Mouse (Mus musculus) heart, adult 18-20 months (tissue): Measurements from ENCODE around the gene Ung. TPM values are rescaled to one million over a fixed set of nuclear protein-coding genes. Genes with fewer than 3 reads are reported as not detected.

Experiments
- DNase-seq, 2 experiments: peaks; one replicate each; pipeline ENCODE4 v3.0.0; 2021 to 2022; ENCODE audit warnings: mixed read lengths in 1 of 2
- total RNA-seq, 2 experiments: library from RNA; stranded (reverse); gene quantifications; 2 replicates each; pipeline ENCODE4 v1.2.3; 2021

The Ung gene
- total RNA-seq, 2 experiments from 2014 or later = 24.8 to 26.0 TPM

GRCm38 (mm10) chr5:114170345-114170744 is 40.2 kb downstream of the Ung start:
- no peak for DNase-seq

- DNase-seq = no peak
These were observed 42.8 kb downstream of the Ung start for GRCm38 (mm10) chr5:114172936-114173335.

GRCm38 (mm10) chr5:114173458-114173857 is 43.3 kb downstream of the Ung start:
- no peak for DNase-seq

- DNase-seq = peak in 1 of 2 experiments; percentile 42
These were observed 43.8 kb downstream of the Ung start for GRCm38 (mm10) chr5:114173877-114174581.

GRCm38 (mm10) chr5:114174639-114175038 is 44.5 kb downstream of the Ung start:
- DNase-seq = peak; percentile 55 to 76

DNA sequence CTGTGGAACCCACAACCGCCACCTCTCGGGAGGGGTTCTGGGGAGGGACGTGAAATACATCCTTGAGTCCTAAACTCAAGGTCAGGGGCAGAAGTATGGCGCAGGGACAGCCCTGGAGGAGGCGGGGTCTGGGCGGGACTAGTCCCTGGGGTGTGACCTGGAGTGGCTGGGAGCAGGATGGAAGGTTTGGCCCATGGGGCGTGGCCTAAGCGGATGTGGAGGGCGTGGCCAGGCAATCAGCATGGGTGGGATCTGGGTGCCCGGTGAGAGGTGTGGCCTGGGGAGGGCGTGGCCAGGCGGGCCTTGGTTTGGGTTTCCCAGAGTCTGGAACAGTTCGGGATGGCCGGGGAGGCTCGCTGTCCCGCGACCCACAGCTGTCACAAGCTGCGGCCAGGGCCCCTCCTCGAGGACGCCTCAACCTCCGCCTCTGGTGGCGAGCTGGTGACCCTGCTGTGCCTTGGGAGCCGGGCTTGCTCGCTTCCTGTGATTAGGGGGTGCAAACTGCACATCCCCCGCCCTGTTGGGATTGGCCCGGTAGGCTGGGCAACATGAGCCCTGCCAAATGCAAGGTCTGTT is 45.5 kb downstream of the Ung start:
- peak; percentile 98 to 99 for DNase-seq

DNA sequence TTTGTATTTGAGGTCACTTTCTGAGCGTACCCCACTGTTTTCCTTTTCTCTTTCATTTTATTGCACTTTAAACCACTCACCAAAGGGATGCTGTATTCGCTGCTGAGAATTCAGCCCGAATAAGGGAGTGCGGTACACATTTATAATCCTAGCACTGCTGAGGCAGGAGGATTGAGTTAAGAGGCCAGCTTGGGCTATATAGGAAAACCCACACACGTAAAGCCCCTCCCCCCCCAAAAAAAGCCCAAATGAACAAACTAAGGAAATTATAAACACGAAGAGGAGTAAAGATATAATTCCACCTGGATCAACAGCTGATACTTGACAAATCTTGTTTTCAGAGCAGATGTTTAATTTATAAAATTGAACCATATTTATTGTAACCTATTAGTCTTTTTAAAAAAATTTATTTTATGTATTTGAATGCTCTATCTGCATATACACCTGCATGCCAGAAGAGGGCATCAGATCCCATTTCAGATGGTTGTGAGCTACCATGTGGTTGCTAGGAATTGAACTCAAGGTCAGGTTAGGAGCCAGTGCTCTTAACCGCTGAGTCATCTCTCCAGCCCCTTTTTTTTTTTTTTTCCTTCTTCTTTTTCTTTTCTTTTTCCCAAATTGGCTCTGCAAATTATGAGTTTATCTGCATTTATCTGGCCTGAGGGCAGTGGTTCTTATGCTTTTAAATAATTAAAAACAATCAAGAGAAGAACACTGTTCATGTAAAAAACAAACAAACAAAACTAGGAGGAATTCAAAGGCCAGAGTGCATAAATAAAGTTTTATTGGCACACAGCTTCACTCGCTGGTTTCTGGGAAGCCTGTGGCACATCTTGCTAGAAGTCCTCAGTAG is 46.6 kb downstream of the Ung start:
- DNase-seq = no peak

GRCm38 (mm10) chr5:114177966-114178719 is 48.0 kb downstream of the Ung start:
- DNase-seq = no peak

DNA sequence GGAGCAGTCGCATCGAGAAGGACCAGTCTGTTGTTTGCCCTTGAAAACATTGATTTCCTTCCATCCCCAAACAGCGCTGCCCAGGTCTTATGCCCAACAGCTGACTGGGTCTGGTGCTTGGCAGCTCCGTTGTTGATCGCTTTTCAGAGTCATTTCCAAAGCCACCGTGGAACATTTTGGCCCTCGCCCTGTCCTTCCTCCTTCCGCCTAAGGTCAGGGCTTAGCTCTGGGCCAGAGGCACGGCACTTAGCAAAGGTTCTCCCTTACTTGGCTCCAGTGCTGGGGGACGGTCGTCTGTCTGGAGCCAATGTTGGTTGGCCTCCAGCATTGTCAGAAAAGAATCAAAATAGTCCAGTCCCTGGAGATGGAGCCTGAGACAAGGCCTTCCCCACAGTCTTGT is 49.4 kb downstream of the Ung start:
- peak; percentile 86 to 93 for DNase-seq

- no peak for DNase-seq
These were observed 53.3 kb downstream of the Ung start for GRCm38 (mm10) chr5:114183493-114183892.

DNA sequence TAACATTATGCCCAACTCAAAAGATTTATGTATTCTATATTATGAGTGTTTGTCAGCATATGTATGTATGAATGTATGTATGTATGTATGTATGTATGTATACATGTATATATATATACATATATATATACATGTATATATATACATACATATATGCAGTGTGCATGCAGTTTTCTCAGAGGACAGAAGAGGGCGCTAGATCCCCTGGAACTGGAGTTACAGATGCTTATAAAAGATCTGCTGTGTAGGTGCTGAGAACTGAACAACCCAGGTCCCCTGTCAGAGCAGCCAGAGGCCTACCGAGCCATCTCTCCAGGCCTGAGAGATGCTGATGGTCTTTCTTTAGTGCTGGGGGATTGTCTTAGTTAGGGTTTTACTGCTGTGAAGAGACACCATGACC is 56.9 kb downstream of the Ung start:
- DNase-seq = no peak

Other genes starting within 250 kb of the Ung start
- gene Coro1c, start 221.6 kb upstream of the Ung start, total RNA-seq = 10 to 100 TPM; 30.3 to 33.1 TPM
- 10 to 100 TPM; 13.5 to 13.6 TPM for gene Ssh1, start 136.5 kb upstream of the Ung start, total RNA-seq
- gene Dao, start 126.7 kb upstream of the Ung start, total RNA-seq = not detected
- 10 to 100 TPM; 10.4 to 11.6 TPM for gene Usp30, start 64.9 kb upstream of the Ung start, total RNA-seq
- gene Svop, start 38.8 kb upstream of the Ung start, total RNA-seq = not detected
- 1 to 10 TPM; 1.3 to 1.5 TPM for gene Alkbh2, start 2.2 kb upstream of the Ung start, total RNA-seq
- gene Acacb, start 16.1 kb downstream of the Ung start, total RNA-seq = 100 to 1,000 TPM; 238 to 247 TPM
- gene Foxn4, start 143.4 kb downstream of the Ung start, total RNA-seq = not detected
- under 1 TPM; 0.27 to 0.85 TPM for gene Myo1h, start 158.8 kb downstream of the Ung start, total RNA-seq